Mouse (Mus musculus) neural tube, embryonic 12.5 days (tissue): ENCODE measurements at regions not wholly inside any gene's neighbourhood (a gene's known extent, or its start where the extent isn't known, plus 50 kb on each side); places are given as distances from the start of the nearest gene placed in this dataset.

Experiments
- ATAC-seq: fragments of 200-750 bp; cut with Nextera tagmentation; 2 replicates; pipeline ENCODE4 v1.8.0; 2017; ENCODE audit warnings: low read depth, mild to moderate bottlenecking, moderate TSS enrichment, moderate library complexity; ENCODE audit not compliant: low FRiP score
- H3K27ac ChIP-seq: fragments of 300-500 bp; sonication (generic); 2 replicates; pipeline ENCODE4 v1.5.1; 2016
- H3K27me3 ChIP-seq: fragments of 300-500 bp; sonication (generic); replicated peaks from 2 replicates; pipeline ENCODE4 v1.6.1; 2016; ENCODE audit warnings: mild to moderate bottlenecking
- H3K36me3 ChIP-seq: fragments of 300-500 bp; sonication (generic); 2 replicates; pipeline ENCODE4 v1.6.1; 2016; ENCODE audit warnings: mild to moderate bottlenecking
- H3K4me1 ChIP-seq: fragments of 300-500 bp; sonication (generic); 2 replicates; pipeline ENCODE4 v1.6.1; 2016
- H3K4me2 ChIP-seq: fragments of 300-500 bp; sonication (generic); replicated peaks from 2 replicates; pipeline ENCODE4 v1.6.1; 2016; ENCODE audit warnings: mild to moderate bottlenecking
- H3K4me3 ChIP-seq: fragments of 300-500 bp; sonication (generic); 2 replicates; pipeline ENCODE4 v1.5.1; 2016
- H3K9ac ChIP-seq: fragments of 300-500 bp; sonication (generic); 2 replicates; pipeline ENCODE4 v1.6.1; 2016; ENCODE audit warnings: mild to moderate bottlenecking
- H3K9me3 ChIP-seq: fragments of 300-500 bp; sonication (generic); 2 replicates; pipeline ENCODE4 v1.6.1; 2016; ENCODE audit warnings: mild to moderate bottlenecking
- WGBS: fragments of 180-500 bp; shearing (Covaris S2); methylation state at CpG from one replicate; pipeline ENCODE4 v1.1.7; 2016; 5-methylcytosine and 5-hydroxymethylcytosine counted together

DNA sequence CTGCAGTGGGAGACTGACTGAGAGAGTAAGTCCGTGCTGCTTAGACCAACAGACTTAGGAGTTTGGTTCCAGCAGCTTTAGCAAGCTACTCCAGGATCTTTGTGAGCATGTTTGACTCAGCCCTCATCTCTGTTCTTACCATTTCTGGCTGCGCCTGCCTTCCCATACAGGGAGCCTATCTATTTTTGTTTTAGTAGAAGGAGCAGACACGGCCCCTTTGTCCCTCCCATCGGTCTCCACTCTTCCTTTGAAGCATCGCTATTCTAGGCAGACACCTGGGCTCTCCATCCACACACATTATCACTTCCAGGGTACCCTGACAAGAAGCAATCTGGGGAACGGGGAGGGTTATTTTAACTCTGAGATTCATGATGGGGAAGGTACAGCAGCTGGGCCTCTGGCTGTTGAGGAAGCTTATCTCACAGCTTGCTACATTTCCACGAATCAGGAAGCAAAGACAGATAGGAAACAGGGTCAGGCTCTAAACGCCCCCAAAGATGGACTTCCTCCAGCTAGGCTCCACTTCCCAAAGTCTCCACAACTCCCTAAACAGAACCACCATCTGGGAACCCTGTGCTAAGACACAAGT, 203.0 kb upstream of the Nsun2 start:
- Histone ChIP-seq H3K36me3 (no peaks in the 10 kb centered on the region), H3K9me3 (no peaks in the 10 kb centered on the region), H3K9ac (no peak overlapping the region), H3K27me3 (no peaks in the 10 kb centered on the region), H3K4me2 (no peak overlapping the region), H3K4me3 (no peak overlapping the region), H3K27ac (no peak overlapping the region), H3K4me1 (no peaks in the 10 kb centered on the region)
- no peak for ATAC-seq
- WGBS, result 82% methylated on average over 8 of the region's 8 CpGs

DNA sequence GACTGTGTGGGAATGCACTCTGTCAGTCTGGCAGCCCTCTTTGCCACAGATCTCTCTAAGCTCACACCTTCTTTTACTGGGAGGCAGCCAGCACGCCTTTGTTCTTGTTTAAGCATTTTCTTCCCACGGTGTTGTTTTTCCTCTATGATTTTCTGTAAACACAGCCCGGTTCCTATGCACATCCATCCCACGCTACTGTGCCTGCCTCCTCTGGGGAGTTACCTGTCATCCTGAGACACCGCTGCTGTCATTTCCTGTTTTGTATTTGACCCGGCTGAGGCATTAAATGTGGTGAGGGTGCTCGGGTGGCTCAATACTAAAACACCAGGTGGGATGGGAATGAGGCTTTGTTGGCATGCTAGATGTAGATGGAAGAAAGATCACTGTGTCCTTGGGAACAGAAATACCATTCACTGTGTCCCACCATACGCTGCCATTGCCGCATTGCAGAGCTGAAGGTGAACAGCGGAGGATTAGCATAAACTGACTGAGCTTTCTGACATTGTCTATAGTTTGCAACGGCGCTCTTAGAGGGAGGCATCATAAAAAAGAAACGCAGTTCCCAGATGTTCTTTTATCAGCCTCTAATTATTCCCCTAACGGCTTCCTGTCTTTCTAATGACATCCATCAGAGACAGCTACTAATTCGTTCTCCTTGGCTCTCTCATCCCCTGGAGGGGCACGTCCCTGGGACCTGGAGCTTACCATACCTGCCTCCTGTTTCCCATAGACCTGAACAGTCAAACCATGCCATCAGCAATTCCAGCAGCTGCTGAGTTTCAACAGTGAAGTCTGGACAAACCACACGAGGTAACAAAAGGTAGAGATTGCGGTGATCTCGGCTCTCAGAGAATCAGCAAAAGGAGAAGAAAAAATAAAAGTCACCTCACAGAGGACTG, 201.8 kb upstream of the Nsun2 start:
- ATAC-seq, result peak; percentile 56; the same call in 1 of the 2 replicates
- no peak overlapping the region for H3K27ac ChIP-seq
- H3K9ac ChIP-seq, result no peak overlapping the region
- H3K4me1 ChIP-seq, result no peaks in the 10 kb centered on the region
- H3K27me3 ChIP-seq, result no peaks in the 10 kb centered on the region
- no peak overlapping the region for H3K4me3 ChIP-seq
- no peaks in the 10 kb centered on the region for H3K9me3 ChIP-seq
- 46% methylated on average over 19 of the region's 19 CpGs for WGBS
- H3K4me2 ChIP-seq, result 0 out of 2 replicates have a peak overlapping the region, but pooled peaks have one; percentile 13
- H3K36me3 ChIP-seq, result no peaks in the 10 kb centered on the region

DNA sequence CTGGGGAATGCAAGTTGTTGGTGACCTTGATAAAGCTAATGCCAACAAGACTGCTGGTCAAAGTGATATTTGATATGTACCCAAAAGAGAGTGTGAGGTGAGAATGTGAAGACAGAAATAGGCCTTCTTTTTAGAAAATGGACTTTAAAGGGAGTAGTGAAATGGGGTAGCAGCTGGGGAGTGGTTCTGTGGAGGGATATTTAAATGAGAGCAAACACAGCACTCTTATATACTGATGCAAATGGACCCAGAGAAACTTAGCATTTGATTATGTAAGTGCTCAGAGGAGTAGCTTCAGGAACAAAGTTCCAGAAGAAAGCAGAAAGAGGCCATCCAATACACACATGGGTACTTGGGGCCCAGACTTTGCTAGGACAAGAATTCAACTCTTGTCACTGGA, 189.7 kb upstream of the Nsun2 start:
- H3K27me3 ChIP-seq, result no peaks in the 10 kb centered on the region
- H3K9ac ChIP-seq, result no peak overlapping the region
- H3K4me1 ChIP-seq, result no peaks in the 10 kb centered on the region
- no peak overlapping the region for H3K4me3 ChIP-seq
- no peaks in the 10 kb centered on the region for H3K36me3 ChIP-seq
- no peaks in the 10 kb centered on the region for H3K9me3 ChIP-seq
- H3K4me2 ChIP-seq, result no peak overlapping the region
- H3K27ac ChIP-seq, result no peak overlapping the region
- no peak for ATAC-seq

- WGBS, result 95% methylated on average over 6 of the region's 6 CpGs
- Histone ChIP-seq H3K4me2 (no peak overlapping the region), H3K9me3 (no peaks in the 10 kb centered on the region), H3K27me3 (no peaks in the 10 kb centered on the region), H3K4me3 (no peak overlapping the region), H3K9ac (no peak overlapping the region), H3K4me1 (no peaks in the 10 kb centered on the region), H3K27ac (no peak overlapping the region), H3K36me3 (no peaks in the 10 kb centered on the region)
- no peak for ATAC-seq
Observed at GRCm38 (mm10) chr13:69357435-69357834, 176.1 kb upstream of the Nsun2 start.

GRCm38 (mm10) chr13:69365880-69366490, 167.6 kb upstream of the Nsun2 start:
- peak; percentile 71 for ATAC-seq
- 56% methylated on average over 1 of the region's 1 CpGs for WGBS
- Histone ChIP-seq H3K27me3 (no peaks in the 10 kb centered on the region), H3K36me3 (no peaks in the 10 kb centered on the region), H3K4me2 (no peak overlapping the region), H3K9me3 (peaks cover 19% of the 10 kb centered on the region), H3K27ac (no peak overlapping the region), H3K9ac (no peak overlapping the region), H3K4me3 (no peak overlapping the region), H3K4me1 (no peaks in the 10 kb centered on the region; the same call in 1 of the 2 replicates)

DNA sequence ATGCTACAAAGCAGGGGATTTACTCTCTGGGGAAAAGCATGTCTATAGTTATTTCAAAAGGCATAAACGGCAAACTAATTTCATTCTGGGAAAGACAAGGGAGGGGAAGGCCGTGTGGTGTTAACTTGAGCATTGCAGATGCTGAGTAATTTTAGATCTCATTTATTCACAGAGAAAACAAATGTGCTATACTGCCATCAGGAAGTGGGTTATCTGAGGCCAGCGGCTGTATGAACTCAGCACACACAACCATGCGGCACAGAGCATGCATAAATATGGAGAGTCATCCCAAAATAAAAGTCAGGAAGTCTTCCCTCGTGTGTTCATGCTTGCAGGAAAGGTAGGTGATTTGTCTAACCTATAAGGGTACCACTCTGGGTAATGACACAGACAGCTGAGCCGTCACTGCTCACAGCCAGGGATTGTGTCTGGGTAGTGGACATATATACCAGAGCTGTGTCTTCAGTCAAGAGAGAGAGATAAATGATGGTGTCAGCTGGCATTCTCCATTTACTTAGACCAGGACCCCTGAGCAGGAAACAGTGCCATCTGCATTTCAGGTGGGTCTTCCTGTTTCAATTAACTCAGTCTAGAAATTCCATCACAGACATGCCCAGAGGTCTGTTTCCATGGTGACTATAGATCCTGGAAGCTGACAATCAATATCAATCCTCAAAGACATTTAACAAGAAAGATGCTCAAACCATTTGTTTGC, 160.3 kb upstream of the Nsun2 start:
- no peak overlapping the region for H3K9ac ChIP-seq
- no peaks in the 10 kb centered on the region for H3K27me3 ChIP-seq
- H3K4me2 ChIP-seq, result no peak overlapping the region
- no peak overlapping the region for H3K27ac ChIP-seq
- no peaks in the 10 kb centered on the region for H3K4me1 ChIP-seq
- no peak for ATAC-seq
- no peak overlapping the region for H3K4me3 ChIP-seq
- H3K9me3 ChIP-seq, result peaks cover 8% of the 10 kb centered on the region
- no peaks in the 10 kb centered on the region for H3K36me3 ChIP-seq
- 82% methylated on average over 6 of the region's 6 CpGs for WGBS

- WGBS, result 86% methylated on average over 1 of the region's 1 CpGs
Observed at GRCm38 (mm10) chr13:69373816-69374142, 159.8 kb upstream of the Nsun2 start.

DNA sequence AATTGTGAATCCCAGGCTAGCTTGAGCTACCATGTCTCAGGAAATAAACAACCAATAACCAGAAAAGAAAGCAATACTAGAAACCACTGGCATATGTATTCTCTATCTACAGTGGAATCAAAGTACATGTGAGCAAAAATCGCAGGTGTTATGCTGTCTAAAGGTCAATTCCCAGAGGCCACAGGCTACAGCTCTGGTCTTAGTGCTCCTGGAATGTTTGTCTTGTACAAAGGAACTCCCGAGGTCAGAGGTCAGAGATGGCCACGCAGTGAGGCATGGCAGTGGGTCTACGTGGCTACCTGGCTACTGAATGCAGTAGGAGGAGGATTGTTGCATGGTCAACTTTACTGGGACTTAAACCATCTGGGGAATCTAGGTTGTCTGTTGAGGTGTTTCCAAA, 153.1 kb upstream of the Nsun2 start:
- Histone ChIP-seq H3K9me3 (no peaks in the 10 kb centered on the region), H3K27me3 (no peaks in the 10 kb centered on the region), H3K4me2 (no peak overlapping the region), H3K4me1 (no peaks in the 10 kb centered on the region), H3K9ac (no peak overlapping the region), H3K36me3 (no peaks in the 10 kb centered on the region), H3K27ac (no peak overlapping the region), H3K4me3 (no peak overlapping the region)
- no peak for ATAC-seq
- WGBS, result 82% methylated on average over 4 of the region's 4 CpGs

More at GRCm38 (mm10) chr13:69373816-69374142, 159.8 kb upstream of the Nsun2 start:
- Histone ChIP-seq H3K27me3 (no peaks in the 10 kb centered on the region), H3K9me3 (peaks cover 3% of the 10 kb centered on the region; the same call in 1 of the 2 replicates), H3K27ac (no peak overlapping the region), H3K4me2 (no peak overlapping the region), H3K9ac (no peak overlapping the region), H3K4me3 (no peak overlapping the region), H3K4me1 (no peaks in the 10 kb centered on the region), H3K36me3 (no peaks in the 10 kb centered on the region)
- no peak for ATAC-seq

- Histone ChIP-seq H3K36me3 (no peaks in the 10 kb centered on the region), H3K4me1 (no peaks in the 10 kb centered on the region), H3K9ac (no peak overlapping the region), H3K4me3 (no peak overlapping the region), H3K9me3 (no peaks in the 10 kb centered on the region), H3K27me3 (no peaks in the 10 kb centered on the region), H3K27ac (no peak overlapping the region), H3K4me2 (no peak overlapping the region)
- no peak for ATAC-seq
Observed at GRCm38 (mm10) chr13:69384767-69385166, 148.8 kb upstream of the Nsun2 start.

DNA sequence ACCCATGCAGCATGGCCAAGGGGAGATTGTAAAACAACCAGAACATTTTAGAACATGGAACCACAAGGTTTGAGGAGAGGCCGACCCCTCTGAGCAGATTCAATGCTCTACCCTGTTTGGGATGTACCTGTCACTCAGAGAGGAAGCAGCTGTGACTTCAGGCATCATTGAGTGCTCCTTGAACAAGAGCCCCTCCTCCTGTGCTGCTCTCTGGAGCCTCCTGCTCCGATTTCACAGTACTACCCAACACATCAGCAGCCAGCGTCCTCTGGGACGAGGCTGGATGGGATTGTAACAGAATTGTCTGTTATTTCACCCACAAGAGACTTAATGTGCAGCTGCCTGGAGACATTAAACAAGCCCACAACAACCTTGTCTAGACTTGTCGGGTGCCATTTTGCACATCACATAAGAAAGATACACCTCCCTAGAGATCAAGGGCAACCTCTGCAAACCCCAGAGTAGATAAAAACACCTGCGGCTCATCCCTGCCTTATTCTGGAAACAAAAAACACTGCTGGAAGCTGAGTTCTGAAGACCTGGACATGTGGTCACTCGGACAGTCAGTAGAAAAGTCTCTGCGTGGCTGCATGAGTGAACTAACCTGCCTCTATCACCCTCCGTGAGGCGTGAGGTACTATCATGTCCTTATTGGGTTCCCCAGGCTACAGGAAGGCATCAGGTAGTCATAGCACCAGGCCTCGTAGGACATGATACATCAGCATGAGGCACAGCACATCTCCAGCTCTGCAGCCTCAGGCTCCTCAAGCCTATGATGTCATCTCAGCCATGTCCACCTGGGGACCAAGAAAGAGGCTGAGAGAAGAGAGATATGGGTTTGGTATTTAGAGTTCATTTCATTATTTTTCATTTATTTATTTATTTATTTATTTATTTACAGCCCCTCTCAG, 140.4 kb upstream of the Nsun2 start:
- Histone ChIP-seq H3K9ac (no peak overlapping the region), H3K9me3 (no peaks in the 10 kb centered on the region), H3K4me3 (no peak overlapping the region), H3K27me3 (no peaks in the 10 kb centered on the region), H3K4me1 (no peaks in the 10 kb centered on the region), H3K36me3 (no peaks in the 10 kb centered on the region), H3K27ac (no peak overlapping the region), H3K4me2 (no peak overlapping the region)
- WGBS, result 84% methylated on average over 11 of the region's 11 CpGs
- ATAC-seq, result no peak

DNA sequence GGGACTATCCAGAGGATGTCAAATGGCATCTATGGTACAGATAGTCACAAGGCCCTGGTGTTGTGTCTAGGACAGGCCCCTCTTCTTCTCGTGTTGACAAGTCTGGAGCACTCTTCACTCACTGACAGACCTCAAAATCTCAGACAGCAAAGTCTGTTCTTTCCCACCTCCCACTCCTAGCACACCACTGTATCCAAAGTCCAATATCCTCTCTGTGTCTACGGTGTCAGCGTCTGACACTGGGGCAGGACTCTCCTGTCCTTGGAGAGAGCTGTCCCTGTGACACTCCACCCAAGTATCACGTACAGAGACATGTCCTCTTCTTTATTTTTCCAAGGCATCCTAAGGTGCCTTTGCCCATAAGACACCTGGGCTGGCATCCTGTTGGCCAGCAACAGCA, 139.0 kb upstream of the Nsun2 start:
- WGBS, result 88% methylated on average over 4 of the region's 4 CpGs
- no peak overlapping the region for H3K9ac ChIP-seq
- H3K36me3 ChIP-seq, result no peaks in the 10 kb centered on the region

More for the DNA sequence above, 139.0 kb upstream of the Nsun2 start:
- no peak overlapping the region for H3K27ac ChIP-seq
- no peaks in the 10 kb centered on the region for H3K27me3 ChIP-seq
- ATAC-seq, result no peak
- no peaks in the 10 kb centered on the region for H3K9me3 ChIP-seq
- no peak overlapping the region for H3K4me2 ChIP-seq
- H3K4me1 ChIP-seq, result no peaks in the 10 kb centered on the region
- no peak overlapping the region for H3K4me3 ChIP-seq
